Mouse (Mus musculus): ENCODE results near the gene Ecsit. TPM values are rescaled to one million over a fixed set of nuclear protein-coding genes. Genes with fewer than 3 reads are reported as not detected.

The Ecsit gene
- polyA plus RNA-seq (2014; fragmentation: Nextera tagmentation; extraction: Ambion mirVana) = 35.2 and 43.4 TPM in 2 replicates

- peak within 1 kb of the TSS; percentile 74 for H3K9ac ChIP-seq (ENCODE audit: low read length)
- H3K4me2 ChIP-seq (ENCODE audit: low read length) = peak within 1 kb of the TSS; percentile 84
- peak within 1 kb of the TSS; percentile 90 for H3K27ac ChIP-seq (ENCODE audit: low read depth)
- H3K4me1 ChIP-seq (replicated peaks; ENCODE audit: control insufficient read depth, insufficient read depth, low read length) = 0 out of 2 replicates have a peak, but pooled peaks cover 9% of the 10 kb centered on the region
- peak within 1 kb of the TSS; percentile 76 for H3K4me3 ChIP-seq (ENCODE audit: low read depth, low read length)
- no peaks in the 10 kb centered on the region for H3K9me3 ChIP-seq (ENCODE audit: control insufficient read depth, low read length)
- DNase-seq (ENCODE audit: low spot score) (peak; percentile 93), ATAC-seq (replicated peaks; ENCODE audit: low FRiP score, low TSS enrichment, low read depth) (peak; percentile 98)
- WGBS = under 1% methylated on average over 48 of the region's 48 CpGs
- H3K27me3 ChIP-seq (replicated peaks; ENCODE audit: control insufficient read depth, insufficient read depth, low read length) = no peaks in the 10 kb centered on the region
- 0 out of 2 replicates have a peak, but pooled peaks cover 2% of the 10 kb centered on the region for H3K36me3 ChIP-seq (ENCODE audit: control insufficient read depth, insufficient read depth, low read length)
Observed at GRCm38 (mm10) chr9:22085022-22085834, at the start of gene Ecsit. Gene Ecsit (minus strand): TSS chr9:22085438.

GRCm38 (mm10) chr9:22134246-22134890 lies 49.1 kb upstream of the Ecsit start:
- H3K27me3 ChIP-seq (replicated peaks; ENCODE audit: control insufficient read depth, insufficient read depth, low read length) = no peaks in the 10 kb centered on the region
- H3K9me3 ChIP-seq (ENCODE audit: control insufficient read depth, low read length) = no peaks in the 10 kb centered on the region
- ATAC-seq (replicated peaks; ENCODE audit: low FRiP score, low TSS enrichment, low read depth) = no peak
- no peak overlapping the region for H3K9ac ChIP-seq (ENCODE audit: low read length)
- no peak overlapping the region for H3K27ac ChIP-seq (ENCODE audit: low read depth)
- 69% methylated on average over 7 of the region's 7 CpGs for WGBS
- DNase-seq (ENCODE audit: low spot score) = no peak
- no peak overlapping the region for H3K4me3 ChIP-seq (ENCODE audit: low read depth, low read length)
- H3K36me3 ChIP-seq (ENCODE audit: control insufficient read depth, insufficient read depth, low read length) = no peaks in the 10 kb centered on the region
- H3K4me1 ChIP-seq (replicated peaks; ENCODE audit: control insufficient read depth, insufficient read depth, low read length) = peaks cover 7% of the 10 kb centered on the region; the same call in 1 of the 2 replicates
- no peak overlapping the region for H3K4me2 ChIP-seq (ENCODE audit: low read length)

GRCm38 (mm10) chr9:22132220-22132619 lies 47.0 kb upstream of the Ecsit start:
- no peak overlapping the region for H3K9ac ChIP-seq (ENCODE audit: low read length)

GRCm38 (mm10) chr9:22131226-22131981 lies 46.2 kb upstream of the Ecsit start:
- Histone ChIP-seq H3K4me2 (ENCODE audit: low read length) (peak overlapping the region; percentile 74), H3K9me3 (ENCODE audit: control insufficient read depth, low read length) (no peaks in the 10 kb centered on the region), H3K27ac (ENCODE audit: low read depth) (no peak overlapping the region), H3K4me3 (ENCODE audit: low read depth, low read length) (peak overlapping the region; percentile 36), H3K36me3 (ENCODE audit: control insufficient read depth, insufficient read depth, low read length) (no peaks in the 10 kb centered on the region), H3K4me1 (replicated peaks; ENCODE audit: control insufficient read depth, insufficient read depth, low read length) (peaks cover 7% of the 10 kb centered on the region; the same call in 1 of the 2 replicates), H3K27me3 (replicated peaks; ENCODE audit: control insufficient read depth, insufficient read depth, low read length) (no peaks in the 10 kb centered on the region), H3K9ac (ENCODE audit: low read length) (peak overlapping the region; percentile 29; the same call in 1 of the 2 replicates)
- WGBS = 1% methylated on average over 34 of the region's 35 CpGs
- ATAC-seq (replicated peaks; ENCODE audit: low FRiP score, low TSS enrichment, low read depth) (peak; percentile 74), DNase-seq (ENCODE audit: low spot score) (peak; percentile 68)

More at GRCm38 (mm10) chr9:22132220-22132619, 47.0 kb upstream of the Ecsit start:
- Histone ChIP-seq H3K27me3 (replicated peaks; ENCODE audit: control insufficient read depth, insufficient read depth, low read length) (no peaks in the 10 kb centered on the region), H3K4me2 (ENCODE audit: low read length) (peak overlapping the region; percentile 74), H3K4me1 (replicated peaks; ENCODE audit: control insufficient read depth, insufficient read depth, low read length) (peaks cover 7% of the 10 kb centered on the region; the same call in 1 of the 2 replicates), H3K27ac (ENCODE audit: low read depth) (no peak overlapping the region), H3K36me3 (ENCODE audit: control insufficient read depth, insufficient read depth, low read length) (no peaks in the 10 kb centered on the region), H3K9me3 (ENCODE audit: control insufficient read depth, low read length) (no peaks in the 10 kb centered on the region), H3K4me3 (ENCODE audit: low read depth, low read length) (peak overlapping the region; percentile 36)
- WGBS = 34% methylated on average over 11 of the region's 11 CpGs
- DNase-seq (ENCODE audit: low spot score) (no peak), ATAC-seq (replicated peaks; ENCODE audit: low FRiP score, low TSS enrichment, low read depth) (peak; percentile 40; the same call in 1 of the 2 replicates)

- Histone ChIP-seq H3K36me3 (ENCODE audit: control insufficient read depth, insufficient read depth, low read length) (no peaks in the 10 kb centered on the region), H3K4me1 (replicated peaks; ENCODE audit: control insufficient read depth, insufficient read depth, low read length) (no peaks in the 10 kb centered on the region), H3K4me2 (ENCODE audit: low read length) (no peak overlapping the region), H3K27me3 (replicated peaks; ENCODE audit: control insufficient read depth, insufficient read depth, low read length) (no peaks in the 10 kb centered on the region), H3K4me3 (ENCODE audit: low read depth, low read length) (no peak overlapping the region), H3K27ac (ENCODE audit: low read depth) (no peak overlapping the region), H3K9me3 (ENCODE audit: control insufficient read depth, low read length) (no peaks in the 10 kb centered on the region), H3K9ac (ENCODE audit: low read length) (no peak overlapping the region)
- no peak for DNase-seq (ENCODE audit: low spot score)
- WGBS = 87% methylated on average over 15 of the region's 15 CpGs
- ATAC-seq (replicated peaks; ENCODE audit: low FRiP score, low TSS enrichment, low read depth) = no peak
Observed at GRCm38 (mm10) chr9:22125246-22126027, 40.2 kb upstream of the Ecsit start.

- H3K27ac ChIP-seq (ENCODE audit: low read depth) = no peak overlapping the region
- H3K27me3 ChIP-seq (replicated peaks; ENCODE audit: control insufficient read depth, insufficient read depth, low read length) = no peaks in the 10 kb centered on the region
- no peaks in the 10 kb centered on the region for H3K4me1 ChIP-seq (replicated peaks; ENCODE audit: control insufficient read depth, insufficient read depth, low read length)
- ATAC-seq (replicated peaks; ENCODE audit: low FRiP score, low TSS enrichment, low read depth) (no peak), DNase-seq (ENCODE audit: low spot score) (no peak)
- H3K9ac ChIP-seq (ENCODE audit: low read length) = no peak overlapping the region
- no peaks in the 10 kb centered on the region for H3K9me3 ChIP-seq (ENCODE audit: control insufficient read depth, low read length)
- H3K4me2 ChIP-seq (ENCODE audit: low read length) = no peak overlapping the region
- H3K36me3 ChIP-seq (ENCODE audit: control insufficient read depth, insufficient read depth, low read length) = no peaks in the 10 kb centered on the region
- H3K4me3 ChIP-seq (ENCODE audit: low read depth, low read length) = no peak overlapping the region
- WGBS = 92% methylated on average over 3 of the region's 3 CpGs
Observed at GRCm38 (mm10) chr9:22124169-22124568, 38.9 kb upstream of the Ecsit start.

GRCm38 (mm10) chr9:22123069-22123609 lies 37.9 kb upstream of the Ecsit start:
- Histone ChIP-seq H3K9me3 (ENCODE audit: control insufficient read depth, low read length) (no peaks in the 10 kb centered on the region), H3K4me2 (ENCODE audit: low read length) (no peak overlapping the region), H3K27ac (ENCODE audit: low read depth) (no peak overlapping the region), H3K4me1 (replicated peaks; ENCODE audit: control insufficient read depth, insufficient read depth, low read length) (no peaks in the 10 kb centered on the region), H3K4me3 (ENCODE audit: low read depth, low read length) (no peak overlapping the region), H3K27me3 (replicated peaks; ENCODE audit: control insufficient read depth, insufficient read depth, low read length) (no peaks in the 10 kb centered on the region), H3K9ac (ENCODE audit: low read length) (no peak overlapping the region), H3K36me3 (ENCODE audit: control insufficient read depth, insufficient read depth, low read length) (no peaks in the 10 kb centered on the region)
- 84% methylated on average over 7 of the region's 7 CpGs for WGBS
- DNase-seq (ENCODE audit: low spot score) = no peak
- no peak for ATAC-seq (replicated peaks; ENCODE audit: low FRiP score, low TSS enrichment, low read depth)
